Mouse (Mus musculus): ENCODE results near the gene Ncoa1. TPM values are rescaled to one million over a fixed set of nuclear protein-coding genes. Genes with fewer than 3 reads are reported as not detected.
"Not testable (repeated sequence)": the region's sequence is repeated elsewhere in the genome, so short reads cannot be mapped to it uniquely, and the experiment has no call there.

Ncoa1 gene
- total RNA-seq, 2 experiments from 2014 or later, result 8.5 to 13.4 TPM

GRCm38 (mm10) chr12:4477941-4478795 is 1.2 kb upstream of the Ncoa1 start:
- no peak for ATAC-seq (replicated peaks; ENCODE audit: low FRiP score, poor library complexity, severe bottlenecking)

DNA sequence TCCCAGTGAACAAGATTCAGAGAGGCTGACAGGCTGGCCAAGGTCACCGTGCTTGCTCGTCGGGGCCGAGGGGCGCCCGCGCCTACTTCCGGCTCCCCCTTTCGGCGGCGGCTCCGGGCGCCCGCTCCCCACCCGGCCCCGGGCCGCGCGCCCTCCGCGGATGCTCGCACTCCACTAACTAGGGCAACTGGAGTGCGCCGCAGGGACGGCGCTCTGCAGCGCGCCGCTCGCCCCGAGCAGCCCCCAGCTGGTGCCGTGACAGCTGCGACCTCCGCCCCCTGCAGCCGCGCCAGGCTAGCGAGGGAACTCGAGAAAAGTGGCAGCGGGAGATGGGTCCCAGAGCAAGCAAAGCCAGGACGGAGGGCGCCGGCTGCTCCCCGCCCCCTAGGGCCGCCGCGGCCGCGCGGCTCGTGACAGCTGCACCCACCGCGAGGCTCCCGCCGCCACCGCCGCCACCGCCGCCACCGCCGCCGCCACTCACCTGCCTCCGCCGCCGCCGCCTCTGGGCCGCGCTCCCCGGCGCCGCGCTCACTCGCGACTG is 621 bp downstream of the Ncoa1 start:
- no peak; the same call in 1 of the 2 replicates for ATAC-seq (replicated peaks; ENCODE audit: low FRiP score, poor library complexity, severe bottlenecking)

GRCm38 (mm10) chr12:4475251-4475993 is 1.6 kb downstream of the Ncoa1 start:
- ATAC-seq (replicated peaks; ENCODE audit: low FRiP score, poor library complexity, severe bottlenecking), result no peak

DNA sequence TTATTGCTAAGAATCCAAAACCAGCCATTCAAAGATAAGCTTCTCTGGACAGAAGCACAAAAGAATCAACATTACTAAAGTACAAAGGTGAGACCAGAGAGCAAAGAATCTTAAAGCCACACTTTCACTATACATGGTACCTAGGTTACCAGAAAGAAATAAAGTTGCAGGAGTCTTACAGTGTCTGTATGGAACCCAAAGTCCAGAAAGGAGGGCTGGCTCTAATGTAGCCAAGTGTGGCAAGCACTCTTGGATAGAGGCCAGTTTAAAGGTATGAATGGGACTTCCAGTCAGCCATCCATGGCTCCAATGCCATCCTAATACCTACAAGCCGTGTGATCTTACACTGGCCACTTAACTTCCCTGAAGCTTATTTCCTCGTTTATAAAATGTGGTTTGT is 7.9 kb downstream of the Ncoa1 start:
- no peak for ATAC-seq (replicated peaks; ENCODE audit: low FRiP score, poor library complexity, severe bottlenecking)

DNA sequence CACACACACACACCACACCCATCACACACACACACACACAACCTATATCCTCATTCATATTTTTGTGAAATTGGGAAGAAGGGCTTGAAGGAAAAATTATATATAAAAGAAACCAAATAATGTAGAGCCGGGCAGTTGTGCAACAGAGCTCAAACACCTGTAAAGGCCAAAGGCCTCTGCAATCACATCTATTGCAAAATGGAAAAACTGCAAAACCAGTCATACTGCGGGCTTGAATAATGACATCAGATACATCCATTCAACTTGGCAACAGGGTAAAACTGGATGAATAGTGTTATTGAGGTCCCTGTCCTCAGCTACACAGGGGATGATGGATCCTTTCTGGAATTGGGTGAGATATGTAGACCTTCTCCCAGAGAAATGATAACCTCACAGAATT is 13.3 kb downstream of the Ncoa1 start:
- no peak for ATAC-seq (replicated peaks; ENCODE audit: low FRiP score, poor library complexity, severe bottlenecking)

DNA sequence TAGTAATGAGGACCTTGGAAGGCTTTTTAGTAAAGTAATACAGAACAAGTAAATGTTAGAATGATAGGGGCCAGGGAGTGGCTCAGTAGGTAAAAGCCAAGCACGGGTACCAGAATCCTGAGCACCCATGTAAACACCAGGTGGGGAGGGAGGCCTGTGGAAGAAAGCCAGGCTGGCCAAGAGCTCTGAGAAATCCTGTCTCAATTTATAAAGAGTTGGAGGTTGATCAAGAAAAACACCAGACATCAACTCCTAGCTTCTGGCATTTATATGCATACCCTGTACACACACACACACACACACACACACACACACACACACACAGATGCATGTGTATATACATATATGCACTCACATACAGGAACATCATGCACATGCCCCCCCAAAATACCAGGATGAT is 14.6 kb downstream of the Ncoa1 start:
- no peak for ATAC-seq (replicated peaks; ENCODE audit: low FRiP score, poor library complexity, severe bottlenecking)

DNA sequence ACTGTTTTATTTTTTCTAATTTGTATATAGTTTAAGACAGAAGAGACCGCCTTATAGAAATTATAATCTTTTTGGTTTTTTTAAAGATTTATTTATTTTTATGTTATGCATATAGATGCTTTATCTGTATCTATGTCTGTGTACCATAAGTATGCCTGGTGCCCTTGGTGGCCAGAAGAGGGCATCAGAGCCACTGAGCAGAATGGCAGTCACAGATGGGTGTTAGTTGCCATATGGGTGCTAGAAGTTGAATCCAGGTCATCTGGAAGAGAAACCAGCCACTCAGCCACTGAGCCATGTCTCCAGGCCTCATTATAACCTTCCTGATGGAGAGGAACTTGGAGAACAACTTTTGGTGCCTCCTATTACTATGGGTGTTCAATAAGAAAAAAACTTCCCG is 16.0 kb downstream of the Ncoa1 start:
- no peak for ATAC-seq (replicated peaks; ENCODE audit: low FRiP score, poor library complexity, severe bottlenecking)

DNA sequence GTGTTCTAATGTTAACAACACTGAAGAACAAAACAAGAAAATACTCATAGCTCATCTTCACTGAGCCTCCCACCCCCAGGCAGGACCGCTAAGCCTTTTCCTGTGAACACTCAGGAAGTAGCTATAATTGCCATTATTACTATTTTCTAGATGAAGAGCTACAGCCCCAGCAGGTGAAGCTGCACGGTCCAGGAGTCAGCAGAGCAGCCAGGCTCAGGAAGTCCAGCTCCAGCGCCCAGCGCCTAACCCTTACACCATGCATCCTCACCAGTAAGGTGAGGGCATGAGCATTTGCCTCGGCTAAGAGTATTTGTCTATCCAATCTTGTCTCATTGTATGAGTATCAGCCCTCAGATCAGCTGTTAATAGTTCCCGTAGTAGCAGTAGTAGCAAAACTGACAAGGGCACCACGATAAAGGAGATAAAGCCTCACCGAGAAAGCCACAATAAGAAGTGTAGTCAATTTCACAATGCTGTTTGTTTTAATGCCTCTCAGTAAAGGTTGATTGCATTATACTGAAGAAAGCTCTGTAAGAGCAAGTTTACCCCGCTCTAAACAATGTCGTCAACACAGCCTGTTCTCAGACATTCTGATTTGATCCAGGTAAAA is 21.9 kb downstream of the Ncoa1 start:
- ATAC-seq (replicated peaks; ENCODE audit: low FRiP score, poor library complexity, severe bottlenecking), result no peak

GRCm38 (mm10) chr12:4454248-4454647 is 22.7 kb downstream of the Ncoa1 start:
- ATAC-seq (replicated peaks; ENCODE audit: low FRiP score, poor library complexity, severe bottlenecking), result no peak

GRCm38 (mm10) chr12:4452233-4452632 is 24.7 kb downstream of the Ncoa1 start:
- ATAC-seq (replicated peaks; ENCODE audit: low FRiP score, poor library complexity, severe bottlenecking), result no peak

DNA sequence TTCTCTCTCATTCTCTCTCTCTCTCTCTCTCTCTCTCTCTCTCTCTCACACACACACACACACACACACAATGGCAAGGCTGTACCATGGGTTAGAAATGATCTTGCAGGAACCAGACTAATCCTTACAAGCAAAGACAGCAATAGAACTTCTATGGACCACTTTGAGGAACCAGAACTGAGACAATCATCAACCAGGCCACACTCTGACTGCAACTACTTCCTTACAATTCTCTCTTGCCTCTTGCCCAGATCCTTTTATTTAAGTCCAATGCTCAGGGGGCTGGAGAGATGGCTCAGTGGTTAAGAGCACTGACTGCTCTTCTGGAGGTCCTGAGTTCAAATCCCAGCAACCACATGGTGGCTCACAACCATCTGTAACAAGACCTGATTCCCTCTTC is 26.5 kb downstream of the Ncoa1 start:
- ATAC-seq (replicated peaks; ENCODE audit: low FRiP score, poor library complexity, severe bottlenecking), result not testable (repeated sequence)

- ATAC-seq (replicated peaks; ENCODE audit: low FRiP score, poor library complexity, severe bottlenecking), result no peak
Measured at GRCm38 (mm10) chr12:4448076-4448589, 28.8 kb downstream of the Ncoa1 start.

GRCm38 (mm10) chr12:4444946-4445345 is 32.0 kb downstream of the Ncoa1 start:
- no peak for ATAC-seq (replicated peaks; ENCODE audit: low FRiP score, poor library complexity, severe bottlenecking)

- ATAC-seq (replicated peaks; ENCODE audit: low FRiP score, poor library complexity, severe bottlenecking), result no peak
Measured at GRCm38 (mm10) chr12:4441451-4441850, 35.5 kb downstream of the Ncoa1 start.

DNA sequence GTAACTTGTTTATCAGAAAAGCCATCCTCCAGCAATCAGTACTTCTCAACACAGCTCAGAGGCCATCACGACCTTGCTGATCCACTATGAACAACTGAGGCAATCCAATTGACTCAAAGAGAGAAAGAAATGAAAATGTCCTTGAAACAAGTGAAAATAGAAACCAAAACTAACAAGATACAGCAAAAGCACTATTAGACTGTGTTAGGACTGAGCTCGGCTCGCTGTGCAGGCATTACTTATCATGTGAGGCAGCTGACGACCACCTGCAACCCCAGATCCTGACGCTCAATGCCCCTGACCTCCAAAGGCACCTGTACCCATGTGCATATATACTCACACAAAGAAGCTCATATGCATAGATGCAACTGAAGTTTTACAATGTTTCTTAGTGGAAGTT is 40.8 kb downstream of the Ncoa1 start:
- no peak for ATAC-seq (replicated peaks; ENCODE audit: low FRiP score, poor library complexity, severe bottlenecking)

DNA sequence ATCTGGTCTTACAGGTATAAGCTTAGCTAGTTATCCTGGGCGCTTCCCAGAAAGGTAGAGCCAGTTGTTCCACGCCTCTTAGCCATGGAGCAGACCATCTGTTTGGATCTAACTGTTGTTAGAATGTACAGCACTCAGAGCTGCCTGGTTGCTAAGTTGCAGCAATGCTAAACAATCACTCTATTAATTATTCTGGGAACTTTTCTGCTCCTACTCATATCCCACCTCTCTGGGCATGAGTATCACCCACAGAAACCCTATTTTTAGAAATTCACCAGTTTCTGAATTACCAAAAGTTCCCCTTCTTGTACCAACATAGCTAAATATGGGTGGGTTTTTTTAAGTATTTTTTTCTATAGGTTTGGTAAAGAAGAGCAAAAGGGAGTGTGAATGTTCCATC is 43.4 kb downstream of the Ncoa1 start:
- no peak for ATAC-seq (replicated peaks; ENCODE audit: low FRiP score, poor library complexity, severe bottlenecking)

- no peak for ATAC-seq (replicated peaks; ENCODE audit: low FRiP score, poor library complexity, severe bottlenecking)
Measured at GRCm38 (mm10) chr12:4431978-4432377, 45.0 kb downstream of the Ncoa1 start.

GRCm38 (mm10) chr12:4430061-4430825 is 46.7 kb downstream of the Ncoa1 start:
- ATAC-seq (replicated peaks; ENCODE audit: low FRiP score, poor library complexity, severe bottlenecking), result no peak

DNA sequence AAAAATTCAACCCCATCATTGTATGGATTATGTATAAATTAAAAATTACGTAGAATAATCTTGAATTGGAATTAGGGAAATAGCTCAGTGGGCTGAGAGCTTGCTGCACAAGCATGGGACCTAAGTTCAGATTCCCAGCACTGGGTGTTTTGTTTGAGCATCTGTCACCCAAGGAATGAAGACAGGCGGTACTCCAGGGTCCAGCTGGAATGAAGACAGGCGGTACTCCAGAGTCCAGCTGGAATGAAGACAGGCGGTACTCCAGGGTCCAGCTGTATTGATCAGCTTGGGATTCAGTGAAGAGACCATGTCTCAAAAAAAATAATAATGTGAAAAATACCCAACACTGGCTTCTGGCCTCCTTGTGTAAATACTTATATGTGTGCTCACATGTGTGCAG is 58.2 kb downstream of the Ncoa1 start:
- no peak for ATAC-seq (replicated peaks; ENCODE audit: low FRiP score, poor library complexity, severe bottlenecking)

Measured in erythroid progenitor cell, adult 5-6 weeks (primary cell).